Mouse (Mus musculus): Measurements from ENCODE around the gene Map3k3. TPM values are rescaled to one million over a fixed set of nuclear protein-coding genes. Genes with fewer than 3 reads are reported as not detected.
"Not testable (repeated sequence)": the region's sequence is repeated elsewhere in the genome, so short reads cannot be mapped to it uniquely, and the experiment has no call there.

Map3k3 gene
- polyA plus RNA-seq, 1 experiment = 27.8 TPM

DNA sequence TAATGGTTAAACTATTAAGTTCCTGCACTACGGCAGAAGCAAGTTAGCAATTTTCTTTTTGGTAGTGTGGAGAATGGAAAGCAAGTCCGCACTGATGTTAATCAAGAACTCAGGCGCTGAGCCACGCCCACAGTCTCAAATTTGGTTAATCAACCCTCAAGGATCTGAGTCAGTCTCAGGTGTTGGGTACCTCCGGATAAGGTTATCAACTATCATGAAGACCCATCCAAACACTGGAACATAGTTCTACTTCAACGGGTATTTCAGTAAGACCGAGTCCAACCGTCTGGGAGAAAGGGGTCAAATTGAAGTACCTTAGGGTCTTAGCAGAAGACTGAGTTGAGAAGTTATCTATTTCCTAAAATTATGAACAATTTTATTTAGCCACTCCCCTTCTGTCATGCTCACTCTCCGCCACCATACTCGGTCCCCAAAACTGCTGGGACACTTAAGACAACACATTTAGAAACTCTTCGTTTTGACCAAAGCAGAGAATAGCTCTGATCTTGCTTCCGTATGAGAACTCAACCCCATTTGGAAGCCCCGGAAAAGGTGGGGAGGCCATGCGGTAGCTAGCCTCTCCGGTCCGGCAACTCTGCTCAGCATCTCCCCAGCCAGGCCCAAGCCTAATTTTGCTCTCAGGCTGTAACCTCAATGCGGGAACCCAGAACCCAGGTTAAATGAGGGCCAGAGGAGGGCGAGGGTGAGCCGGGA lies 108.4 kb downstream of the Map3k3 start:
- no peak for TF ChIP-seq POLR2A (IDR thresholded peaks at IDR 0.05; ENCODE audit: low read depth, low read length)
- no peak for TF ChIP-seq CTCF (conservative IDR thresholded peaks at IDR 0.05; ENCODE audit: insufficient read depth, insufficient read length, low read depth, low read length)
- DNase-seq = peak; percentile 62
- peaks cover 5% of the 10 kb centered on the region; the same call in 1 of the 2 replicates for H3K4me1 ChIP-seq (ENCODE audit: control insufficient read depth, insufficient read depth, low read length)
- WGBS = 5% methylated on average over 19 of the region's 19 CpGs
- H3K27ac ChIP-seq (ENCODE audit: insufficient read depth, low read depth, low read length) = peak overlapping the region; percentile 57
- no peaks in the 10 kb centered on the region for H3K27me3 ChIP-seq (replicated peaks; ENCODE audit: control insufficient read depth, insufficient read depth, low read length)
- H3K36me3 ChIP-seq (ENCODE audit: control insufficient read depth, insufficient read depth, low read length) = no peaks in the 10 kb centered on the region
- H3K4me3 ChIP-seq (ENCODE audit: insufficient read depth, low read depth, low read length) = peak overlapping the region; percentile 64

DNA sequence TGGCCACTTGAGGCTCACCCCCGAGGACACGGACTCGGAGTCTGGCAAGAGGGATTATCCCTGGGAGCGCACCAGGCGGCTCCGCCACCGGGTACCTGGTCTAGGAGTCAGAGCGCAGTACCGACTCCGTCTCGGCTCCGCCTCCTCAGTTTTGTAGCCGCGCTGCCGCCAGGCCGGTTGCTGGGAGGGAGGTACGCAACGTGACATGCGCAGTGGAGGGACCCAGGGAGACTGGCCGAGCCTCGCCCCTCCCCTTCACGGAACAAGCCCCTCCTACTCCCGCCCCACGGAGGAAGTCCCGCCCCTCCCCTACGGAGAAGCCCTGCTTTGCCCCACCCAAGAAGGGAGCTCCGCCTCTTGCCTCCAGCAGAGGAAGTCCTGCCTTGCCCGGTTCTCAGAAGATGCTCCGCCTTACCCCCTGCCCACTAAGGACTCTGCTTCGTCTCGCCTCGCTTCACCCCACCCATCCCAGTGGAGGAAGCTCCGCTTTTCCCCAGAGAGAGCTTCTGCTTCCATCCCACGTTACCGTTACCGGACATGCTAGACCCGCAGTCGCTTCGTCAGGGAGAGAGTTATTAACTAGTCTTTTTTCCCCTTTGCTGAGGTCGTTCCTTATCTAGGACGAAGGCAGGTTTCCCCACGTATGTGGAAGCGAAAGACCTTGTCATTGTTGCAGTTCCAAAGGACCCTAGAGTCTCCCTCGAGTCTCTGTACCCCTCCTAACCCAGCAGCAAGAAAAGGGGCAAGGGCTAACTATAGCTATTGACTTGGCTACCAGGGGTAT lies 109.2 kb downstream of the Map3k3 start:
- H3K4me3 ChIP-seq (ENCODE audit: insufficient read depth, low read depth, low read length) = peak overlapping the region; percentile 64
- peak; percentile 86 for TF ChIP-seq POLR2A (IDR thresholded peaks at IDR 0.05; ENCODE audit: low read depth, low read length)
- TF ChIP-seq CTCF (conservative IDR thresholded peaks at IDR 0.05; ENCODE audit: insufficient read depth, insufficient read length, low read depth, low read length) = 0 out of 2 replicates have a peak, but pooled peaks have one; percentile 1
- no peaks in the 10 kb centered on the region for H3K27me3 ChIP-seq (replicated peaks; ENCODE audit: control insufficient read depth, insufficient read depth, low read length)
- H3K4me1 ChIP-seq (ENCODE audit: control insufficient read depth, insufficient read depth, low read length) = peaks cover 5% of the 10 kb centered on the region; the same call in 1 of the 2 replicates
- peak; percentile 98 for DNase-seq
- peak overlapping the region; percentile 67 for H3K27ac ChIP-seq (ENCODE audit: insufficient read depth, low read depth, low read length)
- under 1% methylated on average over 44 of the region's 44 CpGs for WGBS
- H3K36me3 ChIP-seq (ENCODE audit: control insufficient read depth, insufficient read depth, low read length) = no peaks in the 10 kb centered on the region

DNA sequence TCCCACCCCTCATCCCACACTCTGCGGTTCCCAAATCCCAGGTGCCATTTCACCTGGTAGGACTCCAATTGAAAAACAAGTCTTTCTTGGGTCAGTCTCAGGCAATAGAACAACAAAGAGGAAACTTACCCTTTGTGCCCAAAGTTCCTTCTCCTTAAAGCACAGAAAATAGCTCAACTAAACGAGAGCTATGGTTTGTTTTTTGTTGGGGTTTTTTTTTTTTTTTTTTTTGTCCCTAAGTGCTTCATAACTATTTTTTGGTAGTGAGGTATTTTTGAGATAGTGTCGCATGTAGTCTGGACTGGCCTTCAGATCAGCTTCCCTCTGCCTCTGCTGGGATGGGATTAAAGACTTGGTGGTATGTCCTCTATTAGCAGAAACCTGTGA lies 109.7 kb downstream of the Map3k3 start:
- H3K36me3 ChIP-seq (ENCODE audit: control insufficient read depth, insufficient read depth, low read length) = no peaks in the 10 kb centered on the region
- no peak for TF ChIP-seq CTCF (conservative IDR thresholded peaks at IDR 0.05; ENCODE audit: insufficient read depth, insufficient read length, low read depth, low read length)
- no peak for TF ChIP-seq POLR2A (IDR thresholded peaks at IDR 0.05; ENCODE audit: low read depth, low read length)
- H3K27me3 ChIP-seq (replicated peaks; ENCODE audit: control insufficient read depth, insufficient read depth, low read length) = no peaks in the 10 kb centered on the region
- H3K4me3 ChIP-seq (ENCODE audit: insufficient read depth, low read depth, low read length) = peak overlapping the region; percentile 61
- H3K27ac ChIP-seq (ENCODE audit: insufficient read depth, low read depth, low read length) = peak overlapping the region; percentile 67
- 24% methylated on average over 3 of the region's 3 CpGs for whole genome bisulfite sequencing
- DNase-seq = no peak
- peaks cover 5% of the 10 kb centered on the region; the same call in 1 of the 2 replicates for H3K4me1 ChIP-seq (ENCODE audit: control insufficient read depth, insufficient read depth, low read length)

DNA sequence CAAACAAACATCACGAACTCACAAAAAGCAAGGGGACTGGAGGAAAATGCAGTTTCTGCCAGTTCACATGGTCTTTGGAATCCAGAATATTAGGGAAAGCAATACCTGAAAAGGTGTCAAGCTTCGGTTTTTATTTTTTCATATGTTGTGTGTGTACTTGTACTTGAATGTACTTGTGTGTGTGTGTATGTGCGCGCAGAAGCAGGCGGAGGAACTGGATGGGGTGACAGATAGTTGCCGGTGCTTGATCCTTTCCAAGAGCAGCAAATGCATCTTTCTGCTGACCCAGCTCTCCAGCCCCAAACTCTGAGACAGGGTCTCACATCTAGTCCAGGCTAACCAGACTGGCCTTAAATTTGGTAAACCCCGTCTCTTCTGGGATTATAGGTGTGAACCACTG lies 110.5 kb downstream of the Map3k3 start:
- H3K4me3 ChIP-seq (ENCODE audit: insufficient read depth, low read depth, low read length) = no peak overlapping the region
- H3K36me3 ChIP-seq (ENCODE audit: control insufficient read depth, insufficient read depth, low read length) = no peaks in the 10 kb centered on the region
- peaks cover 5% of the 10 kb centered on the region; the same call in 1 of the 2 replicates for H3K4me1 ChIP-seq (ENCODE audit: control insufficient read depth, insufficient read depth, low read length)
- WGBS = 91% methylated on average over 7 of the region's 7 CpGs
- H3K27me3 ChIP-seq (replicated peaks; ENCODE audit: control insufficient read depth, insufficient read depth, low read length) = no peaks in the 10 kb centered on the region
- no peak overlapping the region for H3K27ac ChIP-seq (ENCODE audit: insufficient read depth, low read depth, low read length)
- DNase-seq = no peak
- TF ChIP-seq CTCF (conservative IDR thresholded peaks at IDR 0.05; ENCODE audit: insufficient read depth, insufficient read length, low read depth, low read length) (no peak), POLR2A (IDR thresholded peaks at IDR 0.05; ENCODE audit: low read depth, low read length) (no peak)

DNA sequence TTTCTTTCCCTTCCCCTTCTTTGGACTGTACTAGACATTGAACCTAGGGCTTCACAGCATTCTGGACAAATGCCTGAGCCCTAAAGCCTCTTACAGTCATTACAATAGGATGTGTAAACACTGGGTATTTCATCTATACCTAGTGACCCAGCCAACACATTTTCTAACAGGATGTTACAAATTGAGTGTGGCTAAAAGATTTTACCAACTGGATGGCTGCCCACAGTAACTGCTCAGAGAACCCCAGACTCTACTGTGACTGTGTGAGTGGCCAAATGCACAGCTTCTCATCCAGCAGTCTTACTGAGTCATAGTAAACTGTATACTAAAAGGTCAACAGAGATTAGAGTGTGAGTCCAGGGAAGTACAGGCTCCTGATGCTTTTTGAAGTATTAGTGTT lies 110.9 kb downstream of the Map3k3 start:
- TF ChIP-seq POLR2A (IDR thresholded peaks at IDR 0.05; ENCODE audit: low read depth, low read length) (no peak), CTCF (conservative IDR thresholded peaks at IDR 0.05; ENCODE audit: insufficient read depth, insufficient read length, low read depth, low read length) (no peak)
- DNase-seq = no peak
- H3K27ac ChIP-seq (ENCODE audit: insufficient read depth, low read depth, low read length) = no peak overlapping the region
- no peaks in the 10 kb centered on the region for H3K36me3 ChIP-seq (ENCODE audit: control insufficient read depth, insufficient read depth, low read length)
- no peak overlapping the region for H3K4me3 ChIP-seq (ENCODE audit: insufficient read depth, low read depth, low read length)
- peaks cover 5% of the 10 kb centered on the region; the same call in 1 of the 2 replicates for H3K4me1 ChIP-seq (ENCODE audit: control insufficient read depth, insufficient read depth, low read length)
- H3K27me3 ChIP-seq (replicated peaks; ENCODE audit: control insufficient read depth, insufficient read depth, low read length) = no peaks in the 10 kb centered on the region

DNA sequence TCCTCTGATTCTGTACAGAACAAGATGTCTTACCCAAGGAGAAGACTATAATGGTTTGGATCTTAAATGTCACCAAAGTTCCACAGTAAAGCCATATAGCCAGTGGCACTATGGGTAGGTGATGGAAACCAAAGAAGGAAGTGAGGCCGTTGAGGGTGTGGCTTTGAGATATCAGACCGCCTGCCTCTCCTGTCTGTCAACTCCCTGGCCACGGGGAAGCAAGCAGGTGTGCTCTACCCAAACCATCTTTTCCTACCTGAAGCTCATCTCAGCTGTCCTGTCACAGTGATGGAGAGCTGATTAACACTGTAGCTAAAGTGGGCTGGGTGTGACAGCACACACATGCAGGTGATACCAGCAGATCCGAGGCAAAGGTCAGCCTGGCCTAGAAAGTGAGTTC lies 113.9 kb downstream of the Map3k3 start:
- 86% methylated on average over 4 of the region's 4 CpGs for WGBS
- no peak overlapping the region for H3K4me3 ChIP-seq (ENCODE audit: insufficient read depth, low read depth, low read length)
- DNase-seq = no peak
- peaks cover 9% of the 10 kb centered on the region for H3K36me3 ChIP-seq (ENCODE audit: control insufficient read depth, insufficient read depth, low read length)
- no peak overlapping the region for H3K27ac ChIP-seq (ENCODE audit: insufficient read depth, low read depth, low read length)
- no peaks in the 10 kb centered on the region for H3K27me3 ChIP-seq (replicated peaks; ENCODE audit: control insufficient read depth, insufficient read depth, low read length)
- H3K4me1 ChIP-seq (ENCODE audit: control insufficient read depth, insufficient read depth, low read length) = no peaks in the 10 kb centered on the region; the same call in 1 of the 2 replicates
- no peak for TF ChIP-seq POLR2A (IDR thresholded peaks at IDR 0.05; ENCODE audit: low read depth, low read length)
- no peak for TF ChIP-seq CTCF (conservative IDR thresholded peaks at IDR 0.05; ENCODE audit: insufficient read depth, insufficient read length, low read depth, low read length)

DNA sequence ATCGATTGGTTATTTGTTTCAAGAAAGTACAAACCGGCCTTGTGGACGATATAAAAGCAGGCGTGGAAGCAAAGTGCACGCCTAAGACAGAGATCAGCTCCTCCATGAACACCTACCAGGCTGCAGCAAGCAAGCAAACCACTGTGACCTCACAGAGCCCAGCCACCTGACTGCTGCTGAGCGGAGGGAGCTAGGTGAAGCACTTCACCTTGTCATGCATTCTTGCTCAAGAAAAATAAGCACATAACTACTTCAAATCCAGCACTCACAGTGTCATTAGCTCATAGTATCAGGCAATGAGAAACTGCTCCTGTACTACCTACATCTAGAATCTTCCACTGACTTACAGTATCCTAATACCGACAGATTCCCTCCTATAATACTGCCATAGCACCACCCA lies 115.6 kb downstream of the Map3k3 start:
- not testable (repeated sequence) for H3K4me1 ChIP-seq (ENCODE audit: control insufficient read depth, insufficient read depth, low read length); H3K27me3 ChIP-seq (replicated peaks; ENCODE audit: control insufficient read depth, insufficient read depth, low read length); H3K27ac ChIP-seq (ENCODE audit: insufficient read depth, low read depth, low read length); H3K4me3 ChIP-seq (ENCODE audit: insufficient read depth, low read depth, low read length); DNase-seq
- peaks cover 17% of the 10 kb centered on the region for H3K36me3 ChIP-seq (ENCODE audit: control insufficient read depth, insufficient read depth, low read length)
- 91% methylated on average over 7 of the region's 7 CpGs for WGBS

All from kidney, adult 2 months (tissue).